Mouse (Mus musculus): ENCODE data around the gene Ston2. TPM values are rescaled to one million over a fixed set of nuclear protein-coding genes. Genes with fewer than 3 reads are reported as not detected.
A peak's percentile ranks its signal among the peaks of the same experiment; 100 is the strongest.

Ston2 gene
- polyA plus RNA-seq, 1 experiment from 2014 or later, result 14.8 TPM

- in situ Hi-C loops (cut with MboI; ENCODE audit: low pct_unique_long_range_greater_than_20kb), result no loop called here
- ChIA-PET POLR2A (no interaction called here), CTCF (no interaction called here)
- TF ChIP-seq CTCF (IDR thresholded peaks at IDR 0.05), result no peak
- DNase-seq (ENCODE audit: low read depth, low spot score), result no peak
- no peak for ATAC-seq
- no peaks in the 10 kb centered on the region for H3K27me3 ChIP-seq
Observed at GRCm38 (mm10) chr12:91768871-91769270, 19.3 kb downstream of the Ston2 start.

DNA sequence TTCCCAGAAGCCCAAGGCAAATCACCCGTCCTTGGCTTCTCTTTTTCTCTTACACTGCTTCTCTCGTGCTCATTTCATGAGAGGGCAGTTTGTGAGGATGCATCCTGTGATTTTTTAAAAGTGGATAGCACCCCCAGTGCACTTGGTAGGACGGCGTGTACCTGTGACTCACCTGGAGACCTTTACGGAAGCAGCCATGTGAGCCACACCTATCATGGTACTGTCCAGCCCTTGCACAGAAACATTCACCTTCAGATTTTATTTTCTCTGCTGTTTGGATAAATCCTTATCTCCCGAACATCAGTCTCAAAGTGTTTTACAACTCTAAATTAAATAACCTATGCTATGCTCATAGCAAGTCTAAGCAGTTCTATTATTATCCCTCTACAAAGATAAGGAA is 20.0 kb downstream of the Ston2 start:
- H3K27me3 ChIP-seq, result no peaks in the 10 kb centered on the region
- no peak for DNase-seq (ENCODE audit: low read depth, low spot score)
- ATAC-seq, result no peak
- POLR2A ChIA-PET, result no interaction called here
- no peak for TF ChIP-seq CTCF (IDR thresholded peaks at IDR 0.05)
- in situ Hi-C loops (cut with MboI; ENCODE audit: low pct_unique_long_range_greater_than_20kb), result no loop called here
- CTCF ChIA-PET, result no interaction called here

DNA sequence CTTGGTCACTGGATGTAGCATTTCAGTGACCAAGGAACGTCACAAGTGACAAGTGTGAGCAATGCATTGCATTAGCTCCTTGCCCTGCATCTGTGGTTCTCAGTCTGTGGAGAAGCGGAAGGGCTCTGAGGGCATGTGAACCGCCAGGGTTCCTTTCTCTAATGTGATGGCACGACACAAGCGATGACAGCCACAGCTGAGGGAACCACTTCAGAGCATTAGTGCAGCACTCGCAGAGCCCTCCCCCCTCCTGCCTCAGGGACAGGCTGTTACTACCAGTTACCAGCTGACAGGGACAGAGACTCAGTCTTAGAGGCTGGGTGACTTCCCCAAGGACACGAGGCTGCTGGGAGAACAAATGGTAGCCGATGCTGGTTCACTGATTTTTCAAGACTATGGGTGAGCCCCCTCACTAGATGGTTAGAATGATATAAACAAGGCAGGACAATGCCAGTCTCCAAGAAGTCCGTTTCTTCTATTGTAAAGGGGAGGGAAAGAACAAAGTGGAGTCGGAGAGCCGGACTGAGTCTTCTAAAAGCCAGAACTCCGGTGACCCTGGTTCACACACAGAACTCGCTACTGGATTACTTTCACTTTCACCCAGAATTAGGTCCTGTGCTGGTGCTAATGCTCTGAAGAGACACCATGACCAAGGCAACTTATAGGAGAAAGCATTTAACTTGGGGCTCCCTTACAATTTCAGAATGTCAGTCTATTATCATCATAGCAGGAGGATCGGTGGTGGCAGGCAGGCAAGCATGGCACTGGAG is 21.7 kb downstream of the Ston2 start:
- POLR2A ChIA-PET, result no interaction called here
- H3K27me3 ChIP-seq, result no peaks in the 10 kb centered on the region
- CTCF ChIA-PET, result no interaction called here
- in situ Hi-C loops (cut with MboI; ENCODE audit: low pct_unique_long_range_greater_than_20kb), result no loop called here
- DNase-seq (ENCODE audit: low read depth, low spot score), result no peak
- no peak for TF ChIP-seq CTCF (IDR thresholded peaks at IDR 0.05)
- ATAC-seq, result no peak

DNA sequence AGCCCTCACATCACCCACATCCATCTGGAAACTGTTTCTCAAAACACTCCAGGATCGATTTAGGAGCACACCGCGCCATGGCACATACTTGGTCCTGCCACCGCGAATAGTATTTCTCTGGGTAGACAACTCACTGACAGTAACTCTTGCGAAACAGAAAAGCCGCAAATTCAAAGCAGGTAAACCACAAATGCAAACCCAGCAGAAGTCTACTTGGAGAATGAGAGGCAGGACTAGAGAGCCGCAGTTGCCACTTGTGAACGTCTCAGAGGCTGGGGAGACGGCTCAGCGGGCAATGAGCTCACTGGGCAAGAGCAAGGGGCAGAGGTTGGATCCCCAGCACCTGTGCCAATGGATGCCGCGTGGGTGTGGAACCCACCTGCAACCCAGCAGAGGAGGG is 22.7 kb downstream of the Ston2 start:
- ATAC-seq (no peak), DNase-seq (ENCODE audit: low read depth, low spot score) (no peak)
- POLR2A ChIA-PET, result no interaction called here
- TF ChIP-seq CTCF (IDR thresholded peaks at IDR 0.05), result no peak
- CTCF ChIA-PET, result no interaction called here
- H3K27me3 ChIP-seq, result no peaks in the 10 kb centered on the region
- in situ Hi-C loops (cut with MboI; ENCODE audit: low pct_unique_long_range_greater_than_20kb), result no loop called here

DNA sequence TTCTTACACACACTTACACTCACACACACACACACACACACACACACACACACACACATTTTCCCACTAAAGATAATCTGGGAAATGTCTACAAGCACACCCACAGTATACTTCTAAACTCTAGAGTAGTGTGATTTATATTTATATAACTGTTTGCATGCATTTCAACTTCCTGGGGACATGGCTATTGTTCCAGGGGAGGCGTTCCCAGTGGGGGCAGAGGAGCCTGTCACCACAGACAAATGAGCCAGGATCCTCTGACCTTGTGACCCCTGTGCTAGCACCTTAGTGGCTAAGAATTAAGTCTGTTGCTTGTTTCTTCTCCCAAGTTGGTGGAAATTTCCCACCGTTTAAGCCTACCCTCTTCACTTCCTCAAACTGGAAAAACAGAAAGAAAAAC is 23.1 kb downstream of the Ston2 start:
- TF ChIP-seq CTCF (IDR thresholded peaks at IDR 0.05), result no peak
- DNase-seq (ENCODE audit: low read depth, low spot score) (no peak), ATAC-seq (no peak)
- no peaks in the 10 kb centered on the region for H3K27me3 ChIP-seq
- in situ Hi-C loops (cut with MboI; ENCODE audit: low pct_unique_long_range_greater_than_20kb), result no loop called here
- POLR2A ChIA-PET, result interaction anchor here (0.7 kb wide), 1 partner anchor 10 kb away, joined by 4 read pairs; no protein-coding TSS in a partner anchor
- CTCF ChIA-PET, result interaction anchor here (1.0 kb wide), 1 partner anchor 10 kb away, joined by 3 read pairs; no protein-coding TSS in a partner anchor

DNA sequence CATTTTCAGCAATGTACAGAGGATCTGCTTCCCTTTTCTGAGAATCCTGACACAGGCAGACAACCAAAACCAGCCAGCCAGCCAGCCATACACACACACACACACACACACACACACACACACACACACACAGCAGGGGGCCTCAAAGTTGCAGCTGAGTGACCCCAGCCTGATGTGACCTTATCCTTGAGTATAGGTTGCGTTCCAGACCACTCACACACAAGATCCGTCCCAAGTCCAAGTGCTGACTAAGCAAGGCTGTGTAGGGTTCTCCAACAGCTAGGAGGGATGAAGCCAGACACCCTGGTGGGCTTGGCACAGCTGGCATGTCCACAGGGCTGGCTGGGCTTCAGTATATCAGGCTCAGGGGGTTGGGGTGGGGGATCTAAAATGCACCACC is 23.7 kb downstream of the Ston2 start:
- POLR2A ChIA-PET, result interaction anchor here (0.7 kb wide), 1 partner anchor 11 kb away, joined by 4 read pairs; no protein-coding TSS in a partner anchor
- CTCF ChIA-PET, result interaction anchor here (1.0 kb wide), 1 partner anchor 10 kb away, joined by 3 read pairs; no protein-coding TSS in a partner anchor
- no peak for ATAC-seq
- no peak for TF ChIP-seq CTCF (IDR thresholded peaks at IDR 0.05)
- in situ Hi-C loops (cut with MboI; ENCODE audit: low pct_unique_long_range_greater_than_20kb), result no loop called here
- no peaks in the 10 kb centered on the region for H3K27me3 ChIP-seq
- no peak for DNase-seq (ENCODE audit: low read depth, low spot score)

DNA sequence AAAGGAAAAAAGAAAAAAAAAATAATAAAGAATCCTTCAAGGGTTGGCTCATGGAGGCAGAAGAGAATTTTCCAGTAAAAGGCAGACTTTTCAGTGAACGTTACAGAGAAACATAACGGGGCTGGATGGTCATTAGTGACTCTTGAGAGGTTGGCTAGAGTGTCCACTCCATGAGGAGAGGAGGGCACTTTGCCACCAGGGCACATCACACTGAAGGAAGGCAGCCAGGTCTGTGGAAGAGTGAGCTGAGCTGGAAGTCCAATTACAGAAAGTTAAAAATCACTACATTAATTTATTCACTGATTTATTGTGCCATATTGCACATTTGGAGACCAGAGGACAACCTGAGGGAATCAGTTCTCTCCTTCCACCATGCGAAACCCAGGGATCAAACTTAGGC is 28.4 kb downstream of the Ston2 start:
- ATAC-seq, result no peak
- in situ Hi-C loops (cut with MboI; ENCODE audit: low pct_unique_long_range_greater_than_20kb), result no loop called here
- no peak for TF ChIP-seq CTCF (IDR thresholded peaks at IDR 0.05)
- H3K27me3 ChIP-seq, result no peaks in the 10 kb centered on the region
- POLR2A ChIA-PET, result no interaction called here
- no peak for DNase-seq (ENCODE audit: low read depth, low spot score)
- CTCF ChIA-PET, result interaction anchor here (0.8 kb wide), 1 partner anchor 23 kb away, joined by 3 read pairs; no protein-coding TSS in a partner anchor

DNA sequence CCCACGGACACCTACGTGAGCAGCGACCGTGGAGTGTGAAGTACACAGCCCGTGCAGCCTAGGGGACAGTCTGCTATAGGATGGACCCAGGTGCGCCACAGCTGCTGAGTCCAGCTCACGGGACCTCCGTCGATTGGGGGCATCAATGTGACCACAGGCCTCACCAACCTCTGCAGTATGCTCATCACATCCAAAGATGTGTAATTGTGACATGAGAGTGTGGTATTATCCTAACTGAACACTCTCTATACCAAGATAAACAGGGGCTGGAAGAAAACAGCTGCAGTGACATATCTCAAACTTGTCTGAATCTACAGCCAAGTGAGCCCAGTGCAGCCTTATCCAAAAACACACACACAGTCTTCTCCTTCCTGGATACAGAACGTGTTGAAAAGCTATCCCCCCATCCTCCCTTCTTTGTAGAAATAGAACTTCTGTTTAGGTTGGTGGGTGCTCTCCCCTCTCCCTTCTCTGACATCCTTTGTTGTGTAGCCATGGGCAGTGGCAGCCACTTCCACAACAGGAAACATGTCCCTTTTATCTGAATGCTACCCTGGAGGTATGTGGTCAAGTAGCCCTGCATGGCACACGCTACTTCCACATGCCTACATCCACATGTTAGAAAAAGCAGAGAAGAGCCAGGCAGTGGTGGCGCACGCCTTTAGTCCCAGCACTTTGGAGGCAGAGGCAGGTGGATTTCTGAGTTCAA is 30.2 kb downstream of the Ston2 start:
- in situ Hi-C loops (cut with MboI; ENCODE audit: low pct_unique_long_range_greater_than_20kb), result no loop called here
- no peak for TF ChIP-seq CTCF (IDR thresholded peaks at IDR 0.05)
- ATAC-seq, result no peak
- no peak for DNase-seq (ENCODE audit: low read depth, low spot score)
- ChIA-PET CTCF (interaction anchor here (1.0 kb wide), 1 partner anchor 23 kb away, joined by 3 read pairs; no protein-coding TSS in a partner anchor), POLR2A (no interaction called here)
- no peaks in the 10 kb centered on the region for H3K27me3 ChIP-seq

DNA sequence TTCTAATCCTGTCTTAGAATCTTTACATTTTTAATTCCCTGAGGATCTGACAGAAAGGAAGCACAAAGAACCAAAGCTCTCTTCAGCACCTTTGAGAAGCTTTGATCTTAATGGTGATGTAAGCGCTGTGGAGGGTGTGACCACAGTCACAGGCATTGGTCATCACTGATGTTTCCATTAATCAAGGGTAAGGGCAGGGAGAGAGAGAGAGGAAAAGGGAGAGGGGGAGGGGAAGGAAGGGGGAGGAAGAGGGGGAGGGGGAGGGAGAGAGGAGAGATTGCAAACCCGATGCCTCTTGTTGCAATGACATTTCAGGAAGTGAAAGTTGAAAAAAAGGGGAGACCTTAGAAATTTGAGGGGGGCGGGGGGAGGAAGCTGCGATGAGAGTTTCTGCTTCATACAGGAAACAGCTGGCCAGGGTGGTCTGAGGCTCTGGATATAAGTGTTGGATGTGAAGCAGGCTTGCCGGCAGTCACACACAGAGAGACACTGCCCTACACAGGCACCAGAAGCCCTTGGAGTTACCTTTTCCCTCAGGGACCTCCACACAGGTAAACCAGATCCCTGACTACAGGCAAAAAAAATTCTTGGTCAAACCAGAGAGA is 31.5 kb downstream of the Ston2 start:
- DNase-seq (ENCODE audit: low read depth, low spot score), result no peak
- H3K27me3 ChIP-seq, result no peaks in the 10 kb centered on the region
- in situ Hi-C loops (cut with MboI; ENCODE audit: low pct_unique_long_range_greater_than_20kb), result no loop called here
- ATAC-seq, result no peak
- ChIA-PET CTCF (interaction anchor here (1.0 kb wide), 1 partner anchor 24 kb away, joined by 3 read pairs; no protein-coding TSS in a partner anchor), POLR2A (no interaction called here)
- TF ChIP-seq CTCF (IDR thresholded peaks at IDR 0.05), result no peak

DNA sequence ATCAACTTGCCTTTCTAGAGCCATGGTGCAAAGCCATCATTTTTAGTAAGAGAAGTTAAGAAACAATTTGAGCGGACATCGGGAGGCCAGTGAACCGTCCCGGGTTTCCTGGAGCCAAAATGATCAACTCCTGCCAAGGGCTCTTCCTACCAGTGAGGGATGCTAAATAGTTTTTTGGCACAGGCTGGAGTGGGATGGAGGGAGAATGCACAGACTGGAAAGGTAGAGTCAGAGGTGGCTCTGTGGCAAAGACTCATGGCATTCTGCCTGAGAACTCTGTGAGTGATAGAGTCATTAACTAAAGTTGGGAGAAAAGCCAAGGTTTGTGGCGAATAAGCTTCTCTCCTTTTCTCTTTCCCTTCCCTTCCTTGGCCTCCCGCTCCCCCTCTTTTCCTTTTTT is 33.6 kb downstream of the Ston2 start:
- CTCF ChIA-PET, result interaction anchor here (1.1 kb wide), 1 partner anchor 10 kb away, joined by 3 read pairs; no protein-coding TSS in a partner anchor
- peak; percentile 44 for ATAC-seq
- in situ Hi-C loops (cut with MboI; ENCODE audit: low pct_unique_long_range_greater_than_20kb), result no loop called here
- peak; percentile 75 for DNase-seq (ENCODE audit: low read depth, low spot score)
- no peak for TF ChIP-seq CTCF (IDR thresholded peaks at IDR 0.05)
- POLR2A ChIA-PET, result no interaction called here
- no peaks in the 10 kb centered on the region for H3K27me3 ChIP-seq

DNA sequence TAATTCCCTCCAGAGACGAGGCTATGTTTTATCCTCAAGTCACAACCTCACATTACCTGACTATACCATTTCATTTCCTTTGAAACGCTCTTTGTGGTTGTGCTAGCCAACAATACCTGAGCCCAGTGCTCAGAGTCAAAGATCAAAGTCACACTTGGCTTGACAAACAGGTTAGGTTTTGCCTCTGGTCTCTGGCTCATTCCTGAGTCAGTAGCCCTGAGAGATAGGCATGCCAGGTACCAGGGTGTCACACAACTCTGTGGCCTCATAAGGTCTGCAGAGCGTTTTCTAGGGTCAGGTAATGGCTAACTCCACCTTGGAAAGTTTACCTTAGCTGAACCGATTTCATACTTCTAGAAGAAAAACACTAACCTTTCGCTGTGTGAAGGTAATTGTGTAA is 35.5 kb downstream of the Ston2 start:
- no peak for TF ChIP-seq CTCF (IDR thresholded peaks at IDR 0.05)
- DNase-seq (ENCODE audit: low read depth, low spot score), result no peak
- ChIA-PET POLR2A (no interaction called here), CTCF (no interaction called here)
- in situ Hi-C loops (cut with MboI; ENCODE audit: low pct_unique_long_range_greater_than_20kb), result no loop called here
- H3K27me3 ChIP-seq, result no peaks in the 10 kb centered on the region
- ATAC-seq, result no peak

Data from Patski (cell line).